ENCODE assay signal across 11 mouse cellular contexts in the genomic region with DNA sequence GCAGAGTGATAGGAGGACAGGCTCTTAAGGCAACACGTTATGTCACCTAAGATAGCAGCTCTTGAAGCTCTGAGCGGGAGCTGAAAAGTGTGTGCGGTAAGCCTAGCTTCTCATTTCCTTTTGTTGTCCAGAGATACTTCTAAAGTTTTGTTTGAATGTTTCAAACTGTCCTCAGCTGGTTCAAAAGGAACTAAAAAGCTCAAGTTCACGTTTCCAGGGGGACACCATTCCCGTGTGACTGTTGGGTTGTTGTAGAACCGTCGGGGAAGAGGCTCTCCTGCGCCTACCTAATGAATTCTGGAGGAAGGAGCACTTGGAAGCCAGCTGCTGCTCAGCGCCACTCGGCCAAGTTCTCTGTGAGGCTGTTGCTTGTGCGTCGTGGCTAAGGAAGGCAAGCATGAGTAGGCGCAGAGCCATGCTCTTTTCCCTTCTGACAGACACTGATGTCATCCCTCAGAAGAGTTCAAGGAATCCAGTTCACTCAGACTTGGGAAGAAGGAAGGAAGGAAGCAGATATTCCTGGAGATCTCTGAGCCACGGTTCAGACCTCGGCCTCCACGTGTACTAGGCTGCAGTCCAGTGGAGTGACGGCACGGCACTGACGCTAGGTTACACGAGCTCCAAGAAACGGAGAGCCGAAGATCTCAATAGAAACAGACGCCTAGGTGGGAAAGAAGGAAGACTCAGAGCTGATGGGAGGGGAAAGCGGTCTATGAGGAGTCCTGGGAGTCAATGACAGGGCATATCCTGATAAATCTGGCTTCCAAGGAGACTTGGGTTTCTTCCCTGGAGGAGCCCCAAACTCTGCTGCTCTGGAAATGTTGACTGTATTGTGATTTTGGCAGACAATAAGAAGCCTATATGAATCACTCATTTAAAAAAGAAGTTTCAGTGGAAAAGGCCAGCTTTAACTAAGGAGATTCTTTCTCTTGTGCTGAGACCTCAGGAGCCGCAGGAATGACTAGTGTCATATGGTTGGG. TPM values are rescaled to one million over a fixed set of nuclear protein-coding genes. Genes with fewer than 3 reads are reported as not detected.
DNase-seq lines count a peak whose midpoint lies in the region; ATAC-seq and TF ChIP-seq lines count a peak whose summit lies in the region.
"Had no signal": no experiment of that assay in that cellular context is flagged by ENCODE, and none has a peak within 500 bp of the region (broad histone marks: within the 10 kb centered on the region; RNA-seq: fewer than 3 reads in every experiment).

No protein-coding gene starts in this region.

- 66% methylated on average over 25 of the region's 25 CpGs for WGBS in lung, postnatal 0 days
- 62% methylated on average over 25 of the region's 25 CpGs for WGBS in lung, adult 2 months

- intact Hi-C loops in heart, postnatal 36 days (cut with DNase I) = no loop called here

- no peak overlapping the region for H3K4me3 ChIP-seq in lung, postnatal 0 days (ENCODE audit: low read depth, low read length)
- no peak overlapping the region for H3K4me3 ChIP-seq in lung, adult 2 months (replicated peaks; ENCODE audit: extremely low read depth, low read depth, low read length)

- H3K27ac ChIP-seq in lung, postnatal 0 days (ENCODE audit: low read length) = no peak overlapping the region

- no peaks in the 10 kb centered on the region for H3K4me1 ChIP-seq in lung, postnatal 0 days (ENCODE audit: insufficient read depth, low read depth, low read length)
- no peaks in the 10 kb centered on the region for H3K4me1 ChIP-seq in lung, adult 2 months (ENCODE audit: control insufficient read depth, insufficient read depth, low read length)

- peak; percentile 52 for ATAC-seq in lung, postnatal 0 days

- H3K9me3 ChIP-seq in lung, postnatal 0 days (ENCODE audit: low read length) = no peaks in the 10 kb centered on the region
- H3K9me3 ChIP-seq: G1E had no signal

- DNase-seq in lung, postnatal 0 days (ENCODE audit: low spot score) = peak; percentile 37
- DNase-seq in lung, adult 2 months = no peak
- peak; percentile 90 for DNase-seq in NIH3T3 (ENCODE audit: low read depth)
- peak; percentile 42 for DNase-seq in gastrocnemius, postnatal 25 days
- peak; percentile 24 to 38 for DNase-seq in heart, postnatal 36 days
- no peak for DNase-seq in thymus, postnatal 10 days (ENCODE audit: low spot score in 2 of 2)
- DNase-seq in ovary, adult 18-20 months (ENCODE audit: low spot score) = no peak
- no peak for DNase-seq in urinary bladder, postnatal 10 days (ENCODE audit: low spot score)
- DNase-seq: kidney, adult 18-20 months; lung, embryonic 14.5 days had no signal

- no peak overlapping the region for H3K9ac ChIP-seq in lung, postnatal 0 days (replicated peaks; ENCODE audit: low read depth)
- H3K9ac ChIP-seq: lung, embryonic 14.5 days had no signal

- H3K36me3 ChIP-seq in lung, postnatal 0 days (ENCODE audit: insufficient read depth, low read length) = no peaks in the 10 kb centered on the region
- H3K36me3 ChIP-seq: G1E had no signal

- H3K27me3 ChIP-seq in lung, postnatal 0 days (replicated peaks; ENCODE audit: insufficient read depth, low read length) = no peaks in the 10 kb centered on the region

- no peak for TF ChIP-seq POLR2A in lung, adult 2 months (IDR thresholded peaks at IDR 0.05; ENCODE audit: borderline replicate concordance, extremely low read depth, low read depth, low read length)

- no peak for TF ChIP-seq EP300 in lung, postnatal 0 days (IDR thresholded peaks at IDR 0.05)

- TF ChIP-seq CTCF in lung, postnatal 0 days (IDR thresholded peaks at IDR 0.05) = no peak
- no peak for TF ChIP-seq CTCF in lung, adult 2 months (IDR thresholded peaks at IDR 0.05; ENCODE audit: insufficient read depth, low read length)

- no peak overlapping the region for H3K4me2 ChIP-seq in lung, postnatal 0 days (replicated peaks; ENCODE audit: low read depth, low read length)
- H3K4me2 ChIP-seq: lung, embryonic 14.5 days had no signal

RNA-seq across cellular contexts. Expression of a gene that starts 8.7 kb away (rescaled TPM):
- 8.9 and 10.6 TPM in 2 replicates for polyA plus RNA-seq in lung, postnatal 0 days (2015; fragmentation: Nextera tagmentation; extraction: Ambion mirVana)
- 9.8 and 11.1 TPM in 2 replicates for polyA plus RNA-seq in lung, adult 2 months (2012; rRNA removed)
- 10 to 100 TPM; 66.5 to 89.1 TPM for total RNA-seq in gastrocnemius, postnatal 25 days (2021)
- total RNA-seq in heart, postnatal 36 days (2021) = 100 to 1,000 TPM; 111 to 112 TPM
- polyA plus RNA-seq: G1E had no signal

Comparison
In these comparisons a context has a peak if more than half of its experiments do, and no peak if none do; other contexts are left out.
1. DNase-seq: peak in lung, postnatal 0 days (single experiment), NIH3T3 (single experiment), gastrocnemius, postnatal 25 days (single experiment) and heart, postnatal 36 days (2 of 2); none in lung, adult 2 months (single experiment), thymus, postnatal 10 days (0 of 2), ovary, adult 18-20 months (single experiment) and urinary bladder, postnatal 10 days (single experiment).